Mouse (Mus musculus): Measurements from ENCODE around the gene Nupr1l. TPM values are rescaled to one million over a fixed set of nuclear protein-coding genes. Genes with fewer than 3 reads are reported as not detected.

The Nupr1l gene
- polyA plus RNA-seq, 1 experiment from 2014 or later, result 5.5 TPM

- no peaks in the 10 kb centered on the region for H3K9me3 ChIP-seq (ENCODE audit: low read length)
- H3K4me3 ChIP-seq (ENCODE audit: low read depth, low read length), result no peak overlapping the region
- 73% methylated on average over 6 of the region's 6 CpGs for WGBS
- ATAC-seq (no peak), DNase-seq (ENCODE audit: low spot score) (peak; percentile 8)
- TF ChIP-seq CTCF (IDR thresholded peaks at IDR 0.05) (no peak), EP300 (IDR thresholded peaks at IDR 0.05) (no peak)
- no peak overlapping the region for H3K27ac ChIP-seq (ENCODE audit: low read length)
- no peaks in the 10 kb centered on the region for H3K4me1 ChIP-seq (ENCODE audit: insufficient read depth, low read depth, low read length)
- no peaks in the 10 kb centered on the region for H3K27me3 ChIP-seq (replicated peaks; ENCODE audit: insufficient read depth, low read length)
- no peaks in the 10 kb centered on the region for H3K36me3 ChIP-seq (ENCODE audit: insufficient read depth, low read length)
- no peak overlapping the region for H3K4me2 ChIP-seq (replicated peaks; ENCODE audit: low read depth, low read length)
- H3K9ac ChIP-seq (replicated peaks; ENCODE audit: low read depth), result no peak overlapping the region
Observed at GRCm38 (mm10) chr5:129955792-129956191, 47.5 kb downstream of the Nupr1l start.

- no peak overlapping the region for H3K27ac ChIP-seq (ENCODE audit: low read length)
- no peak for DNase-seq (ENCODE audit: low spot score)
- WGBS, result 62% methylated on average over 4 of the region's 4 CpGs
- H3K27me3 ChIP-seq (replicated peaks; ENCODE audit: insufficient read depth, low read length), result no peaks in the 10 kb centered on the region
- H3K9me3 ChIP-seq (ENCODE audit: low read length), result no peaks in the 10 kb centered on the region
- H3K9ac ChIP-seq (replicated peaks; ENCODE audit: low read depth), result no peak overlapping the region
- TF ChIP-seq CTCF (IDR thresholded peaks at IDR 0.05), result no peak
- TF ChIP-seq EP300 (IDR thresholded peaks at IDR 0.05), result no peak
- H3K4me1 ChIP-seq (ENCODE audit: insufficient read depth, low read depth, low read length), result no peaks in the 10 kb centered on the region
- no peak overlapping the region for H3K4me2 ChIP-seq (replicated peaks; ENCODE audit: low read depth, low read length)
- no peak overlapping the region for H3K4me3 ChIP-seq (ENCODE audit: low read depth, low read length)
- no peak for ATAC-seq
- no peaks in the 10 kb centered on the region for H3K36me3 ChIP-seq (ENCODE audit: insufficient read depth, low read length)
Observed at GRCm38 (mm10) chr5:129963224-129963623, 54.9 kb downstream of the Nupr1l start.

Other genes with a start within 250 kb of the Nupr1l start
- 1.7 and 1.8 TPM in 2 replicates for gene Zfp11, start 238.4 kb upstream of the Nupr1l start, polyA plus RNA-seq (2015; fragmentation: Nextera tagmentation; extraction: Ambion mirVana)
- gene Sept14, start 200.0 kb upstream of the Nupr1l start, polyA plus RNA-seq (2015; fragmentation: Nextera tagmentation; extraction: Ambion mirVana), result not detected in 2 replicates
- gene Mrps17, start 193.0 kb upstream of the Nupr1l start, polyA plus RNA-seq (2015; fragmentation: Nextera tagmentation; extraction: Ambion mirVana), result 135 and 143 TPM in 2 replicates
- gene Nipsnap2, start 183.5 kb upstream of the Nupr1l start, polyA plus RNA-seq (2015; fragmentation: Nextera tagmentation; extraction: Ambion mirVana), result 99.8 and 102 TPM in 2 replicates
- 20.8 and 21.4 TPM in 2 replicates for gene Psph, start 121.1 kb upstream of the Nupr1l start, polyA plus RNA-seq (2015; fragmentation: Nextera tagmentation; extraction: Ambion mirVana)
- gene Sumf2, start 61.6 kb upstream of the Nupr1l start, polyA plus RNA-seq (2015; fragmentation: Nextera tagmentation; extraction: Ambion mirVana), result 25.5 and 30.9 TPM in 2 replicates
- gene Chchd2, start 21.1 kb upstream of the Nupr1l start, polyA plus RNA-seq (2015; fragmentation: Nextera tagmentation; extraction: Ambion mirVana), result 623 and 686 TPM in 2 replicates
- 2.3 and 2.7 TPM in 2 replicates for gene Zbed5, start 12.8 kb upstream of the Nupr1l start, polyA plus RNA-seq (2015; fragmentation: Nextera tagmentation; extraction: Ambion mirVana)
- gene Phkg1, start 10.0 kb upstream of the Nupr1l start, polyA plus RNA-seq (2015; fragmentation: Nextera tagmentation; extraction: Ambion mirVana), result 0.08 and 0.10 TPM in 2 replicates
- 14.9 and 15.2 TPM in 2 replicates for gene Vkorc1l1, start 33.4 kb downstream of the Nupr1l start, polyA plus RNA-seq (2015; fragmentation: Nextera tagmentation; extraction: Ambion mirVana)
- 49.0 and 50.0 TPM in 2 replicates for gene Gusb, start 94.5 kb downstream of the Nupr1l start, polyA plus RNA-seq (2015; fragmentation: Nextera tagmentation; extraction: Ambion mirVana)
- gene Asl, start 120.7 kb downstream of the Nupr1l start, polyA plus RNA-seq (2015; fragmentation: Nextera tagmentation; extraction: Ambion mirVana), result 27.3 and 29.7 TPM in 2 replicates
- 31.0 and 31.5 TPM in 2 replicates for gene Crcp, start 120.8 kb downstream of the Nupr1l start, polyA plus RNA-seq (2015; fragmentation: Nextera tagmentation; extraction: Ambion mirVana)
- 31.5 and 36.9 TPM in 2 replicates for gene Tpst1, start 164.8 kb downstream of the Nupr1l start, polyA plus RNA-seq (2015; fragmentation: Nextera tagmentation; extraction: Ambion mirVana)
- gene Kctd7, start 236.3 kb downstream of the Nupr1l start, polyA plus RNA-seq (2015; fragmentation: Nextera tagmentation; extraction: Ambion mirVana), result 5.1 and 5.5 TPM in 2 replicates